Mouse (Mus musculus): ENCODE results near the gene Mllt10. TPM values are rescaled to one million over a fixed set of nuclear protein-coding genes. Genes with fewer than 3 reads are reported as not detected.
A peak's percentile ranks its signal among the peaks of the same experiment; 100 is the strongest.

Mllt10 gene
- total RNA-seq, 2 experiments from 2014 or later: 41.4 to 44.8 TPM

GRCm38 (mm10) chr2:18181631-18182030 lies 126.6 kb downstream of the Mllt10 start:
- DNase-seq (ENCODE audit: low spot score in 2 of 2): no peak

- no peak for DNase-seq (ENCODE audit: low spot score in 2 of 2)
Observed at GRCm38 (mm10) chr2:18183079-18183478, 128.0 kb downstream of the Mllt10 start.

- no peak for DNase-seq (ENCODE audit: low spot score in 2 of 2)
Observed at GRCm38 (mm10) chr2:18188367-18188766, 133.3 kb downstream of the Mllt10 start.

GRCm38 (mm10) chr2:18195285-18195684 lies 140.2 kb downstream of the Mllt10 start:
- DNase-seq (ENCODE audit: low spot score in 2 of 2): no peak

GRCm38 (mm10) chr2:18195691-18196396 lies 140.8 kb downstream of the Mllt10 start:
- peak in 1 of 2 experiments; percentile 48 for DNase-seq (ENCODE audit: low spot score in 2 of 2)

- no peak for DNase-seq (ENCODE audit: low spot score in 2 of 2)
Observed at GRCm38 (mm10) chr2:18201820-18202462, 146.9 kb downstream of the Mllt10 start.

- DNase-seq (ENCODE audit: low spot score in 2 of 2): no peak
Observed at GRCm38 (mm10) chr2:18202923-18203322, 147.9 kb downstream of the Mllt10 start.

- DNase-seq (ENCODE audit: low spot score in 2 of 2): peak; percentile 49 to 66
Observed at GRCm38 (mm10) chr2:18205118-18205517, 150.1 kb downstream of the Mllt10 start.

GRCm38 (mm10) chr2:18206811-18207210 lies 151.8 kb downstream of the Mllt10 start:
- no peak for DNase-seq (ENCODE audit: low spot score in 2 of 2)

GRCm38 (mm10) chr2:18208578-18208977 lies 153.5 kb downstream of the Mllt10 start:
- DNase-seq (ENCODE audit: low spot score in 2 of 2): no peak

GRCm38 (mm10) chr2:18209211-18209823 lies 154.3 kb downstream of the Mllt10 start:
- no peak for DNase-seq (ENCODE audit: low spot score in 2 of 2)

- DNase-seq (ENCODE audit: low spot score in 2 of 2): no peak
Observed at GRCm38 (mm10) chr2:18209948-18210347, 154.9 kb downstream of the Mllt10 start.

- DNase-seq (ENCODE audit: low spot score in 2 of 2): no peak
Observed at GRCm38 (mm10) chr2:18214031-18214430, 159.0 kb downstream of the Mllt10 start.

GRCm38 (mm10) chr2:18217867-18218266 lies 162.8 kb downstream of the Mllt10 start:
- no peak for DNase-seq (ENCODE audit: low spot score in 2 of 2)

GRCm38 (mm10) chr2:18218500-18218899 lies 163.5 kb downstream of the Mllt10 start:
- DNase-seq (ENCODE audit: low spot score in 2 of 2): no peak

- DNase-seq (ENCODE audit: low spot score in 2 of 2): no peak
Observed at GRCm38 (mm10) chr2:18219136-18219535, 164.1 kb downstream of the Mllt10 start.

GRCm38 (mm10) chr2:18219569-18219968 lies 164.5 kb downstream of the Mllt10 start:
- no peak for DNase-seq (ENCODE audit: low spot score in 2 of 2)

- DNase-seq (ENCODE audit: low spot score in 2 of 2): no peak
Observed at GRCm38 (mm10) chr2:18228486-18229062, 173.5 kb downstream of the Mllt10 start.

- no peak for DNase-seq (ENCODE audit: low spot score in 2 of 2)
Observed at GRCm38 (mm10) chr2:18229279-18229678, 174.2 kb downstream of the Mllt10 start.

GRCm38 (mm10) chr2:18231143-18231542 lies 176.1 kb downstream of the Mllt10 start:
- no peak for DNase-seq (ENCODE audit: low spot score in 2 of 2)

- DNase-seq (ENCODE audit: low spot score in 2 of 2): no peak
Observed at GRCm38 (mm10) chr2:18232883-18233567, 178.0 kb downstream of the Mllt10 start.

All from adrenal gland, adult 18-20 months (tissue).